In the genomic region with DNA sequence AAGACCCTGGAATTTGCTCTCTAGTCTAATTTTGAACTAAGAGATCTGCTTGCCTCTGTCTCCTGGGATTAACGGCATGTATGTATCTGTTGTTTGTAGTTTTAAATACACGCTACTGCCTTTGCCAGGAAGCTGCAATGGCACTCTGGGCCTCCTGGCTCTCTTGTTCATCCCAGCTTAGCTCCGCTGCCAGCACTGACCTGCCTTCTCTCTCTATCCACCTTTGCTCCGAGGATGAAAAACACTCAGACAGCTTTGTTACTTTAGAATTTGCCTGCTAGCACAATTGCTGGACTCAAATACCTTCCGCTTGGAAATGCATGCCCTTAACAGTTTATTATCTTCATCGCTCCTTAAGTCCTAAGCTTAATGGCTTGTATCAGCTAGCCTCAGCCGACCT, we compare ENCODE assay signal across 30 mouse cellular contexts. TPM values are rescaled to one million over a fixed set of nuclear protein-coding genes. Genes with fewer than 3 reads are reported as not detected.
DNase-seq lines count a peak whose midpoint lies in the region; ATAC-seq and TF ChIP-seq lines count a peak whose summit lies in the region.
"Had no signal": no experiment of that assay in that cellular context is flagged by ENCODE, and none has a peak within 500 bp of the region (broad histone marks: within the 10 kb centered on the region; RNA-seq: fewer than 3 reads in every experiment).

No protein-coding gene starts in this region.

- H3K36me3 ChIP-seq in hindbrain, embryonic 10.5 days = peaks cover 46% of the 10 kb centered on the region
- peaks cover 5% of the 10 kb centered on the region; the same call in 1 of the 2 replicates for H3K36me3 ChIP-seq in hindbrain, embryonic 16.5 days (ENCODE audit: control insufficient read depth, insufficient read depth, low read length)
- H3K36me3 ChIP-seq in kidney, adult 2 months (ENCODE audit: control insufficient read depth, insufficient read depth, low read length) = no peaks in the 10 kb centered on the region; the same call in 1 of the 2 replicates

- H3K27me3 ChIP-seq in hindbrain, embryonic 10.5 days (ENCODE audit: insufficient read depth, poor library complexity, severe bottlenecking) = no peaks in the 10 kb centered on the region
- H3K27me3 ChIP-seq in hindbrain, embryonic 16.5 days (replicated peaks; ENCODE audit: control insufficient read depth, insufficient read depth, low read length) = no peaks in the 10 kb centered on the region
- H3K27me3 ChIP-seq in kidney, adult 2 months (replicated peaks; ENCODE audit: control insufficient read depth, insufficient read depth, low read length) = no peaks in the 10 kb centered on the region
- H3K27me3 ChIP-seq: CH12.LX; embryonic facial prominence, embryonic 12.5 days; embryonic facial prominence, embryonic 15.5 days; heart, embryonic 13.5 days; hindbrain, embryonic 12.5 days; hindbrain, embryonic 15.5 days; Patski had no signal

- peaks cover 30% of the 10 kb centered on the region for H3K4me1 ChIP-seq in hindbrain, embryonic 10.5 days (replicated peaks)
- no peaks in the 10 kb centered on the region for H3K4me1 ChIP-seq in hindbrain, embryonic 16.5 days (ENCODE audit: control insufficient read depth, insufficient read depth, low read depth, low read length)
- H3K4me1 ChIP-seq in kidney, adult 2 months (ENCODE audit: control insufficient read depth, insufficient read depth, low read length) = peaks cover 21% of the 10 kb centered on the region; the same call in 1 of the 2 replicates
- H3K4me1 ChIP-seq: embryonic facial prominence, embryonic 15.5 days; hindbrain, embryonic 15.5 days had no signal

- no peak for DNase-seq in hindbrain, embryonic 10.5 days (ENCODE audit: low spot score)
- DNase-seq in kidney, adult 2 months = peak; percentile 76
- no peak for DNase-seq in kidney, postnatal 10 days
- no peak for DNase-seq in layer of hippocampus, adult 2 months (ENCODE audit: low spot score in 2 of 2)
- no peak for DNase-seq in layer of hippocampus, adult 11-12 months (ENCODE audit: low spot score)
- DNase-seq in kidney, postnatal 25 days = peak; percentile 47 to 59
- DNase-seq in right cerebral cortex, adult 18-20 months = no peak
- DNase-seq: adrenal gland, postnatal 10 days; adrenal gland, postnatal 36 days; B cell, adult 2 months; cerebellum, adult 18-20 months; cerebellum, adult 9-10 months; cerebellum, postnatal 14 days; forebrain, postnatal 0 days; gastrocnemius, adult 2 months; gastrocnemius, postnatal 14 days; heart, adult 18-20 months; heart, postnatal 14 days; heart, postnatal 4 days had no signal

- WGBS in hindbrain, embryonic 10.5 days = 85% methylated on average over 7 of the region's 7 CpGs
- WGBS in hindbrain, embryonic 16.5 days = 92% methylated on average over 7 of the region's 7 CpGs
- WGBS in kidney, adult 2 months = 55% methylated on average over 7 of the region's 7 CpGs

- H3K4me3 ChIP-seq in hindbrain, embryonic 10.5 days = no peak overlapping the region
- H3K4me3 ChIP-seq in hindbrain, embryonic 16.5 days (ENCODE audit: low read length) = no peak overlapping the region
- H3K4me3 ChIP-seq in kidney, adult 2 months (ENCODE audit: insufficient read depth, low read depth, low read length) = no peak overlapping the region
- no peak overlapping the region for H3K4me3 ChIP-seq in layer of hippocampus, adult 2 months
- H3K4me3 ChIP-seq: embryonic facial prominence, embryonic 12.5 days; embryonic facial prominence, embryonic 15.5 days; gastrocnemius, adult 2 months; heart, embryonic 10.5 days; heart, embryonic 13.5 days; hindbrain, embryonic 12.5 days; hindbrain, embryonic 15.5 days had no signal

- H3K9ac ChIP-seq in hindbrain, embryonic 16.5 days (ENCODE audit: low read depth, low read length) = no peak overlapping the region
- H3K9ac ChIP-seq: embryonic facial prominence, embryonic 12.5 days; embryonic facial prominence, embryonic 15.5 days; forebrain, postnatal 0 days; heart, embryonic 13.5 days; hindbrain, embryonic 12.5 days; hindbrain, embryonic 15.5 days had no signal

- H3K9me3 ChIP-seq in hindbrain, embryonic 10.5 days = no peaks in the 10 kb centered on the region
- no peaks in the 10 kb centered on the region for H3K9me3 ChIP-seq in hindbrain, embryonic 16.5 days (ENCODE audit: control insufficient read depth, low read length)
- H3K9me3 ChIP-seq: embryonic facial prominence, embryonic 12.5 days; embryonic facial prominence, embryonic 15.5 days; G1E; heart, embryonic 10.5 days; heart, embryonic 13.5 days; hindbrain, embryonic 12.5 days; hindbrain, embryonic 15.5 days had no signal

- TF ChIP-seq CTCF in kidney, adult 2 months (conservative IDR thresholded peaks at IDR 0.05; ENCODE audit: insufficient read depth, insufficient read length, low read depth, low read length) = no peak
- TF ChIP-seq CTCF in layer of hippocampus, adult 2 months (conservative IDR thresholded peaks at IDR 0.05) = no peak

- H3K4me2 ChIP-seq in hindbrain, embryonic 16.5 days (ENCODE audit: low read length) = no peak overlapping the region
- H3K4me2 ChIP-seq: embryonic facial prominence, embryonic 12.5 days; embryonic facial prominence, embryonic 15.5 days; heart, embryonic 13.5 days; hindbrain, embryonic 12.5 days; hindbrain, embryonic 15.5 days had no signal

- TF ChIP-seq POLR2A in kidney, adult 2 months (IDR thresholded peaks at IDR 0.05; ENCODE audit: low read depth, low read length) = no peak

- 0 out of 2 replicates have a peak overlapping the region, but pooled peaks have one; percentile 18 for H3K27ac ChIP-seq in hindbrain, embryonic 10.5 days
- H3K27ac ChIP-seq in hindbrain, embryonic 16.5 days (ENCODE audit: low read depth, low read length) = no peak overlapping the region
- peak overlapping the region; percentile 52; the same call in 1 of the 2 replicates for H3K27ac ChIP-seq in kidney, adult 2 months (ENCODE audit: insufficient read depth, low read depth, low read length)
- peak overlapping the region; percentile 49; the same call in 1 of the 2 replicates for H3K27ac ChIP-seq in layer of hippocampus, adult 2 months
- H3K27ac ChIP-seq: embryonic facial prominence, embryonic 12.5 days; embryonic facial prominence, embryonic 15.5 days; heart, embryonic 10.5 days; heart, embryonic 13.5 days; hindbrain, embryonic 12.5 days; hindbrain, embryonic 15.5 days had no signal

- no peak for ATAC-seq in hindbrain, embryonic 16.5 days
- ATAC-seq: forebrain, embryonic 14.5 days; forebrain, postnatal 0 days; Patski had no signal

RNA-seq across cellular contexts. Expression of gene Hacd2, which starts 18.8 kb away (rescaled TPM):
- 72.5 and 74.9 TPM in 2 replicates for polyA plus RNA-seq in hindbrain, embryonic 10.5 days (2016; fragmentation: Nextera tagmentation; extraction: Ambion mirVana)
- polyA plus RNA-seq in hindbrain, embryonic 16.5 days (2015; fragmentation: Nextera tagmentation; extraction: Ambion mirVana) = 47.3 and 49.9 TPM in 2 replicates
- 68.4 and 70.8 TPM in 2 replicates for polyA plus RNA-seq in kidney, adult 2 months (2012; rRNA removed)
- 10 to 100 TPM; 32.7 to 41.7 TPM for total RNA-seq in layer of hippocampus, adult 2 months (2021)

Comparison
In these comparisons a context has a peak if more than half of its experiments do, and no peak if none do; other contexts are left out.
1. DNase-seq: peak in kidney, adult 2 months (single experiment) and kidney, postnatal 25 days (2 of 2); none in hindbrain, embryonic 10.5 days (single experiment), kidney, postnatal 10 days (single experiment), layer of hippocampus, adult 2 months (0 of 2), layer of hippocampus, adult 11-12 months (single experiment) and right cerebral cortex, adult 18-20 months (single experiment).